Mouse (Mus musculus): ENCODE measurements at regions not wholly inside any gene's neighbourhood (a gene's known extent, or its start where the extent isn't known, plus 50 kb on each side); places are given as distances from the start of the nearest gene placed in this dataset.
"Not testable (repeated sequence)": the region's sequence is repeated elsewhere in the genome, so short reads cannot be mapped to it uniquely, and the experiment has no call there.

GRCm38 (mm10) chr2:108042086-108042485 lies 751.6 kb downstream of the Kcna4 start:
- WGBS, result 78% methylated on average over 2 of the region's 2 CpGs
- ATAC-seq (ENCODE audit: low FRiP score, low read depth), result no peak
- Histone ChIP-seq H3K27ac (no peak overlapping the region), H3K27me3 (no peaks in the 10 kb centered on the region), H3K9ac (no peak overlapping the region), H3K4me3 (no peak overlapping the region), H3K9me3 (no peaks in the 10 kb centered on the region), H3K36me3 (no peaks in the 10 kb centered on the region), H3K4me1 (no peaks in the 10 kb centered on the region), H3K4me2 (replicated peaks) (no peak overlapping the region)

- H3K9ac ChIP-seq, result no peak overlapping the region
- ATAC-seq (ENCODE audit: low FRiP score, low read depth), result no peak
- no peak overlapping the region for H3K4me2 ChIP-seq (replicated peaks)
- no peak overlapping the region for H3K4me3 ChIP-seq
- WGBS, result 92% methylated on average over 2 of the region's 2 CpGs
- H3K4me1 ChIP-seq, result no peaks in the 10 kb centered on the region
- H3K9me3 ChIP-seq, result no peaks in the 10 kb centered on the region
- no peaks in the 10 kb centered on the region for H3K36me3 ChIP-seq
- H3K27me3 ChIP-seq, result no peaks in the 10 kb centered on the region
- no peak overlapping the region for H3K27ac ChIP-seq
These were observed 754.4 kb downstream of the Kcna4 start for GRCm38 (mm10) chr2:108044885-108045284.

GRCm38 (mm10) chr2:108045997-108046396 lies 755.6 kb downstream of the Kcna4 start:
- Histone ChIP-seq H3K9me3 (no peaks in the 10 kb centered on the region), H3K9ac (no peak overlapping the region), H3K4me2 (replicated peaks) (no peak overlapping the region), H3K27ac (no peak overlapping the region), H3K4me1 (no peaks in the 10 kb centered on the region), H3K4me3 (no peak overlapping the region), H3K27me3 (no peaks in the 10 kb centered on the region), H3K36me3 (no peaks in the 10 kb centered on the region)
- 88% methylated on average over 2 of the region's 2 CpGs for WGBS
- ATAC-seq (ENCODE audit: low FRiP score, low read depth), result no peak

GRCm38 (mm10) chr2:108062751-108063150 lies 772.3 kb downstream of the Kcna4 start:
- H3K27me3 ChIP-seq; H3K27ac ChIP-seq; H3K4me3 ChIP-seq; ATAC-seq (ENCODE audit: low FRiP score, low read depth); H3K9me3 ChIP-seq; H3K9ac ChIP-seq; H3K36me3 ChIP-seq; H3K4me1 ChIP-seq; H3K4me2 ChIP-seq (replicated peaks): not testable (repeated sequence)
- 85% methylated on average over 2 of the region's 2 CpGs for WGBS

GRCm38 (mm10) chr2:108083911-108084310 lies 793.5 kb downstream of the Kcna4 start:
- WGBS, result 70% methylated on average over 3 of the region's 3 CpGs
- Histone ChIP-seq H3K9me3 (no peaks in the 10 kb centered on the region), H3K27ac (no peak overlapping the region), H3K27me3 (no peaks in the 10 kb centered on the region), H3K36me3 (no peaks in the 10 kb centered on the region), H3K4me2 (replicated peaks) (no peak overlapping the region), H3K4me3 (no peak overlapping the region), H3K9ac (no peak overlapping the region), H3K4me1 (no peaks in the 10 kb centered on the region)
- no peak for ATAC-seq (ENCODE audit: low FRiP score, low read depth)

GRCm38 (mm10) chr2:108090266-108090665 lies 799.8 kb downstream of the Kcna4 start:
- Histone ChIP-seq H3K4me3 (no peak overlapping the region), H3K9me3 (no peaks in the 10 kb centered on the region), H3K4me1 (no peaks in the 10 kb centered on the region), H3K36me3 (no peaks in the 10 kb centered on the region), H3K27me3 (no peaks in the 10 kb centered on the region), H3K27ac (no peak overlapping the region), H3K4me2 (replicated peaks) (no peak overlapping the region), H3K9ac (no peak overlapping the region)
- WGBS, result 35% methylated on average over 4 of the region's 4 CpGs
- no peak for ATAC-seq (ENCODE audit: low FRiP score, low read depth)

- no peaks in the 10 kb centered on the region for H3K4me1 ChIP-seq
- ATAC-seq (ENCODE audit: low FRiP score, low read depth), result no peak
- no peak overlapping the region for H3K4me2 ChIP-seq (replicated peaks)
- no peaks in the 10 kb centered on the region for H3K36me3 ChIP-seq
- H3K4me3 ChIP-seq, result no peak overlapping the region
- H3K27ac ChIP-seq, result no peak overlapping the region
- H3K27me3 ChIP-seq, result no peaks in the 10 kb centered on the region
- H3K9ac ChIP-seq, result no peak overlapping the region
- no peaks in the 10 kb centered on the region for H3K9me3 ChIP-seq
- 93% methylated on average over 4 of the region's 4 CpGs for WGBS
These were observed 806.6 kb downstream of the Kcna4 start for GRCm38 (mm10) chr2:108097026-108097425.

GRCm38 (mm10) chr2:108110140-108110539 lies 819.7 kb downstream of the Kcna4 start:
- Histone ChIP-seq H3K27me3 (no peaks in the 10 kb centered on the region), H3K36me3 (no peaks in the 10 kb centered on the region), H3K27ac (no peak overlapping the region), H3K4me2 (replicated peaks) (no peak overlapping the region), H3K9ac (no peak overlapping the region), H3K4me1 (no peaks in the 10 kb centered on the region), H3K9me3 (no peaks in the 10 kb centered on the region), H3K4me3 (no peak overlapping the region)
- ATAC-seq (ENCODE audit: low FRiP score, low read depth), result no peak

GRCm38 (mm10) chr2:108145694-108146093 lies 855.3 kb downstream of the Kcna4 start:
- H3K27me3 ChIP-seq, result no peaks in the 10 kb centered on the region
- no peak for ATAC-seq (ENCODE audit: low FRiP score, low read depth)
- H3K4me3 ChIP-seq, result no peak overlapping the region
- peaks cover 12% of the 10 kb centered on the region for H3K4me1 ChIP-seq
- no peaks in the 10 kb centered on the region for H3K36me3 ChIP-seq
- H3K4me2 ChIP-seq (replicated peaks), result no peak overlapping the region
- no peak overlapping the region for H3K27ac ChIP-seq
- no peaks in the 10 kb centered on the region for H3K9me3 ChIP-seq
- WGBS, result 66% methylated on average over 2 of the region's 2 CpGs
- no peak overlapping the region for H3K9ac ChIP-seq

- H3K27me3 ChIP-seq, result no peaks in the 10 kb centered on the region
- no peak for ATAC-seq (ENCODE audit: low FRiP score, low read depth)
- 0 out of 2 replicates have a peak overlapping the region, but pooled peaks have one; percentile 21 for H3K4me2 ChIP-seq (replicated peaks)
- H3K4me1 ChIP-seq, result peaks cover 12% of the 10 kb centered on the region
- no peak overlapping the region for H3K4me3 ChIP-seq
- no peak overlapping the region for H3K27ac ChIP-seq
- 31% methylated on average over 4 of the region's 4 CpGs for WGBS
- no peaks in the 10 kb centered on the region for H3K36me3 ChIP-seq
- H3K9me3 ChIP-seq, result no peaks in the 10 kb centered on the region
- no peak overlapping the region for H3K9ac ChIP-seq
These were observed 857.8 kb downstream of the Kcna4 start for GRCm38 (mm10) chr2:108148221-108148620.

GRCm38 (mm10) chr2:108156189-108156588 lies 865.8 kb downstream of the Kcna4 start:
- ATAC-seq (ENCODE audit: low FRiP score, low read depth), result no peak
- no peaks in the 10 kb centered on the region for H3K9me3 ChIP-seq
- H3K27me3 ChIP-seq, result no peaks in the 10 kb centered on the region
- no peak overlapping the region for H3K27ac ChIP-seq
- H3K4me1 ChIP-seq, result no peaks in the 10 kb centered on the region
- no peak overlapping the region for H3K4me2 ChIP-seq (replicated peaks)
- H3K36me3 ChIP-seq, result no peaks in the 10 kb centered on the region
- H3K9ac ChIP-seq, result no peak overlapping the region
- H3K4me3 ChIP-seq, result no peak overlapping the region

GRCm38 (mm10) chr2:108157731-108158130 lies 867.3 kb downstream of the Kcna4 start:
- Histone ChIP-seq H3K4me1 (no peaks in the 10 kb centered on the region), H3K27me3 (no peaks in the 10 kb centered on the region), H3K9me3 (no peaks in the 10 kb centered on the region), H3K4me3 (no peak overlapping the region), H3K36me3 (no peaks in the 10 kb centered on the region), H3K9ac (no peak overlapping the region), H3K27ac (no peak overlapping the region), H3K4me2 (replicated peaks) (no peak overlapping the region)
- no peak for ATAC-seq (ENCODE audit: low FRiP score, low read depth)
- WGBS, result 84% methylated on average over 2 of the region's 2 CpGs

- Histone ChIP-seq H3K9ac (no peak overlapping the region), H3K4me1 (no peaks in the 10 kb centered on the region), H3K4me2 (replicated peaks) (no peak overlapping the region), H3K36me3 (no peaks in the 10 kb centered on the region), H3K4me3 (no peak overlapping the region), H3K9me3 (no peaks in the 10 kb centered on the region), H3K27ac (no peak overlapping the region), H3K27me3 (no peaks in the 10 kb centered on the region)
- no peak for ATAC-seq (ENCODE audit: low FRiP score, low read depth)
These were observed 867.9 kb downstream of the Kcna4 start for GRCm38 (mm10) chr2:108158311-108158710.

Measured in limb, embryonic 13.5 days (tissue).